Mouse (Mus musculus): Measurements from ENCODE around the gene Aph1c. TPM values are rescaled to one million over a fixed set of nuclear protein-coding genes. Genes with fewer than 3 reads are reported as not detected.
"Not testable (repeated sequence)": the region's sequence is repeated elsewhere in the genome, so short reads cannot be mapped to it uniquely, and the experiment has no call there.

Gene Aph1c
- polyA plus RNA-seq, 1 experiment from 2014 or later: 11.7 TPM

- no peak overlapping the region for H3K27ac ChIP-seq (ENCODE audit: low read length)
- ATAC-seq (ENCODE audit: low FRiP score, low TSS enrichment): no peak
- peaks cover 12% of the 10 kb centered on the region for H3K36me3 ChIP-seq (ENCODE audit: insufficient read depth, low read length)
- no peak overlapping the region for H3K9ac ChIP-seq (replicated peaks; ENCODE audit: low read length)
- H3K9me3 ChIP-seq (ENCODE audit: low read length): no peaks in the 10 kb centered on the region
- 92% methylated on average over 5 of the region's 5 CpGs for WGBS
- no peak overlapping the region for H3K4me3 ChIP-seq (ENCODE audit: low read length)
- H3K4me2 ChIP-seq (replicated peaks; ENCODE audit: low read depth, low read length): no peak overlapping the region
- H3K4me1 ChIP-seq (ENCODE audit: insufficient read depth, low read length): no peaks in the 10 kb centered on the region
- no peaks in the 10 kb centered on the region for H3K27me3 ChIP-seq (ENCODE audit: insufficient read depth, low read length)
These were observed 12.3 kb upstream of the Aph1c start for GRCm38 (mm10) chr9:66846822-66847221.

GRCm38 (mm10) chr9:66835097-66835480, 563 bp upstream of the Aph1c start:
- peak overlapping the region; percentile 52 for H3K9ac ChIP-seq (replicated peaks; ENCODE audit: low read length)
- ATAC-seq (ENCODE audit: low FRiP score, low TSS enrichment): peak; percentile 70; the same call in 1 of the 2 replicates
- H3K4me3 ChIP-seq (ENCODE audit: low read length): peak overlapping the region; percentile 63
- peak overlapping the region; percentile 97 for H3K4me2 ChIP-seq (replicated peaks; ENCODE audit: low read depth, low read length)
- H3K4me1 ChIP-seq (ENCODE audit: insufficient read depth, low read length): peaks cover 15% of the 10 kb centered on the region; the same call in 1 of the 2 replicates
- 0 out of 2 replicates have a peak, but pooled peaks cover 6% of the 10 kb centered on the region for H3K27me3 ChIP-seq (ENCODE audit: insufficient read depth, low read length)
- H3K9me3 ChIP-seq (ENCODE audit: low read length): no peaks in the 10 kb centered on the region
- no peaks in the 10 kb centered on the region for H3K36me3 ChIP-seq (ENCODE audit: insufficient read depth, low read length)
- H3K27ac ChIP-seq (ENCODE audit: low read length): no peak overlapping the region
- WGBS: under 1% methylated on average over 24 of the region's 24 CpGs

- Histone ChIP-seq H3K4me2 (replicated peaks; ENCODE audit: low read depth, low read length) (peak overlapping the region; percentile 97), H3K9me3 (ENCODE audit: low read length) (no peaks in the 10 kb centered on the region), H3K36me3 (ENCODE audit: insufficient read depth, low read length) (no peaks in the 10 kb centered on the region), H3K9ac (replicated peaks; ENCODE audit: low read length) (peak overlapping the region; percentile 63), H3K27ac (ENCODE audit: low read length) (no peak overlapping the region), H3K27me3 (ENCODE audit: insufficient read depth, low read length) (0 out of 2 replicates have a peak, but pooled peaks cover 6% of the 10 kb centered on the region), H3K4me3 (ENCODE audit: low read length) (peak overlapping the region; percentile 63), H3K4me1 (ENCODE audit: insufficient read depth, low read length) (peaks cover 15% of the 10 kb centered on the region; the same call in 1 of the 2 replicates)
- 20% methylated on average over 7 of the region's 7 CpGs for WGBS
- no peak for ATAC-seq (ENCODE audit: low FRiP score, low TSS enrichment)
These were observed 675 bp downstream of the Aph1c start for GRCm38 (mm10) chr9:66833851-66834250.

- 40% methylated on average over 4 of the region's 4 CpGs for WGBS
- no peak for ATAC-seq (ENCODE audit: low FRiP score, low TSS enrichment)
These were observed 2.1 kb downstream of the Aph1c start for GRCm38 (mm10) chr9:66832366-66832908.

GRCm38 (mm10) chr9:66825990-66826389, 8.5 kb downstream of the Aph1c start:
- no peak for ATAC-seq (ENCODE audit: low FRiP score, low TSS enrichment)
- H3K4me1 ChIP-seq (ENCODE audit: insufficient read depth, low read length): no peaks in the 10 kb centered on the region

More at GRCm38 (mm10) chr9:66832366-66832908, 2.1 kb downstream of the Aph1c start:
- Histone ChIP-seq H3K9me3 (ENCODE audit: low read length) (no peaks in the 10 kb centered on the region), H3K36me3 (ENCODE audit: insufficient read depth, low read length) (no peaks in the 10 kb centered on the region), H3K27ac (ENCODE audit: low read length) (no peak overlapping the region), H3K27me3 (ENCODE audit: insufficient read depth, low read length) (0 out of 2 replicates have a peak, but pooled peaks cover 6% of the 10 kb centered on the region), H3K4me1 (ENCODE audit: insufficient read depth, low read length) (peaks cover 15% of the 10 kb centered on the region; the same call in 1 of the 2 replicates), H3K4me2 (replicated peaks; ENCODE audit: low read depth, low read length) (no peak overlapping the region), H3K4me3 (ENCODE audit: low read length) (no peak overlapping the region), H3K9ac (replicated peaks; ENCODE audit: low read length) (no peak overlapping the region)

GRCm38 (mm10) chr9:66822255-66822654, 12.3 kb downstream of the Aph1c start:
- no CpG with 5 or more reads among the region's 5 CpGs for WGBS
- not testable (repeated sequence) for H3K27ac ChIP-seq (ENCODE audit: low read length); ATAC-seq (ENCODE audit: low FRiP score, low TSS enrichment); H3K9ac ChIP-seq (replicated peaks; ENCODE audit: low read length); H3K36me3 ChIP-seq (ENCODE audit: insufficient read depth, low read length); H3K4me2 ChIP-seq (replicated peaks; ENCODE audit: low read depth, low read length); H3K9me3 ChIP-seq (ENCODE audit: low read length); H3K4me3 ChIP-seq (ENCODE audit: low read length); H3K4me1 ChIP-seq (ENCODE audit: insufficient read depth, low read length); H3K27me3 ChIP-seq (ENCODE audit: insufficient read depth, low read length)

More at GRCm38 (mm10) chr9:66825990-66826389, 8.5 kb downstream of the Aph1c start:
- Histone ChIP-seq H3K27ac (ENCODE audit: low read length) (no peak overlapping the region), H3K36me3 (ENCODE audit: insufficient read depth, low read length) (no peaks in the 10 kb centered on the region), H3K4me2 (replicated peaks; ENCODE audit: low read depth, low read length) (no peak overlapping the region), H3K4me3 (ENCODE audit: low read length) (no peak overlapping the region), H3K9ac (replicated peaks; ENCODE audit: low read length) (no peak overlapping the region), H3K27me3 (ENCODE audit: insufficient read depth, low read length) (no peaks in the 10 kb centered on the region), H3K9me3 (ENCODE audit: low read length) (no peaks in the 10 kb centered on the region)
- WGBS: 39% methylated on average over 1 of the region's 1 CpGs

- WGBS: 68% methylated on average over 5 of the region's 5 CpGs
- ATAC-seq (ENCODE audit: low FRiP score, low TSS enrichment): no peak
These were observed 13.5 kb downstream of the Aph1c start for GRCm38 (mm10) chr9:66820996-66821395.

GRCm38 (mm10) chr9:66813392-66813791, 21.1 kb downstream of the Aph1c start:
- Histone ChIP-seq H3K9ac (replicated peaks; ENCODE audit: low read length) (no peak overlapping the region), H3K4me2 (replicated peaks; ENCODE audit: low read depth, low read length) (no peak overlapping the region)
- 49% methylated on average over 2 of the region's 2 CpGs for WGBS

More at GRCm38 (mm10) chr9:66820996-66821395, 13.5 kb downstream of the Aph1c start:
- H3K27me3 ChIP-seq (ENCODE audit: insufficient read depth, low read length): no peaks in the 10 kb centered on the region
- no peak overlapping the region for H3K9ac ChIP-seq (replicated peaks; ENCODE audit: low read length)
- no peaks in the 10 kb centered on the region for H3K4me1 ChIP-seq (ENCODE audit: insufficient read depth, low read length)
- no peaks in the 10 kb centered on the region for H3K9me3 ChIP-seq (ENCODE audit: low read length)
- no peak overlapping the region for H3K27ac ChIP-seq (ENCODE audit: low read length)
- no peaks in the 10 kb centered on the region for H3K36me3 ChIP-seq (ENCODE audit: insufficient read depth, low read length)
- no peak overlapping the region for H3K4me2 ChIP-seq (replicated peaks; ENCODE audit: low read depth, low read length)
- H3K4me3 ChIP-seq (ENCODE audit: low read length): no peak overlapping the region

GRCm38 (mm10) chr9:66805951-66806350, 28.6 kb downstream of the Aph1c start:
- H3K27ac ChIP-seq (ENCODE audit: low read length); ATAC-seq (ENCODE audit: low FRiP score, low TSS enrichment); H3K36me3 ChIP-seq (ENCODE audit: insufficient read depth, low read length); H3K4me1 ChIP-seq (ENCODE audit: insufficient read depth, low read length); H3K9me3 ChIP-seq (ENCODE audit: low read length): not testable (repeated sequence)
- 2% methylated on average over 30 of the region's 37 CpGs for WGBS
- H3K4me3 ChIP-seq (ENCODE audit: low read length): peak overlapping the region; percentile 33
- peak overlapping the region; percentile 51 for H3K4me2 ChIP-seq (replicated peaks; ENCODE audit: low read depth, low read length)
- peaks cover 19% of the 10 kb centered on the region for H3K27me3 ChIP-seq (ENCODE audit: insufficient read depth, low read length)
- H3K9ac ChIP-seq (replicated peaks; ENCODE audit: low read length): peak overlapping the region; percentile 50

More at GRCm38 (mm10) chr9:66813392-66813791, 21.1 kb downstream of the Aph1c start:
- Histone ChIP-seq H3K4me3 (ENCODE audit: low read length) (no peak overlapping the region), H3K4me1 (ENCODE audit: insufficient read depth, low read length) (no peaks in the 10 kb centered on the region), H3K27me3 (ENCODE audit: insufficient read depth, low read length) (no peaks in the 10 kb centered on the region), H3K9me3 (ENCODE audit: low read length) (no peaks in the 10 kb centered on the region), H3K27ac (ENCODE audit: low read length) (no peak overlapping the region), H3K36me3 (ENCODE audit: insufficient read depth, low read length) (no peaks in the 10 kb centered on the region)
- no peak for ATAC-seq (ENCODE audit: low FRiP score, low TSS enrichment)

- Histone ChIP-seq H3K27ac (ENCODE audit: low read length) (no peak overlapping the region), H3K9me3 (ENCODE audit: low read length) (no peaks in the 10 kb centered on the region), H3K36me3 (ENCODE audit: insufficient read depth, low read length) (no peaks in the 10 kb centered on the region), H3K4me3 (ENCODE audit: low read length) (no peak overlapping the region), H3K4me1 (ENCODE audit: insufficient read depth, low read length) (peaks cover 5% of the 10 kb centered on the region; the same call in 1 of the 2 replicates), H3K4me2 (replicated peaks; ENCODE audit: low read depth, low read length) (no peak overlapping the region), H3K9ac (replicated peaks; ENCODE audit: low read length) (no peak overlapping the region), H3K27me3 (ENCODE audit: insufficient read depth, low read length) (peaks cover 12% of the 10 kb centered on the region)
- no peak for ATAC-seq (ENCODE audit: low FRiP score, low TSS enrichment)
- 49% methylated on average over 12 of the region's 12 CpGs for WGBS
These were observed 32.6 kb downstream of the Aph1c start for GRCm38 (mm10) chr9:66801947-66802346.
